Mouse (Mus musculus) cortical plate, adult 2 months (tissue): ENCODE measurements around the gene Chn2.

Experiments used
- CTCF ChIP-seq: fragments of 200-500 bp; IDR thresholded peaks from 2 replicates; pipeline ENCODE4 v1.5.1; 2011; ENCODE audit warnings: mild to moderate bottlenecking, control low read depth, low read length; ENCODE audit not compliant: insufficient read depth; ENCODE audit errors: extremely low read depth
- POLR2A ChIP-seq: fragments of 200-500 bp; IDR thresholded peaks from 2 replicates; pipeline ENCODE4 v1.6.1; 2011; ENCODE audit warnings: mild to moderate bottlenecking, low read length, control low read depth; ENCODE audit not compliant: insufficient read depth; ENCODE audit errors: extremely low read depth

DNA sequence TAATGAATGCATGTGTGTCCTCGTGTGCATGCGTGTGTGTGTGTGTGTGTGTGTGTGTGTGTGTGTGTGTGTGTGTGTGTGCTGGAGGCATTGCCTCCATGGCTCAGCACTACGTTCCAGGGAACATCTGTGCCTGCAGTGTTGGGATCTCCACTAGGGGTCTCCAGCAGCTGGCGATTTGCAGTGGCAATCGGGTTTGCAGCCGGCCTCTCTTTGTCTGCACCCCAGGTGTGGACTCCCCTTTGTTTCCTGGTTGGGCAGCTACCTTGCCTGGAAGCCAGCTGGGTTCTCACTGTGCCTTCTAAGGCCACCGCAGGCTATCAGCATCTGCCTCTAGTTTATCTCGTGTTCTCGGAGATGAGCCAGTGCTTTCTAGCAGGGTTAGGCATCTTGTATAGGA is 4.9 kb upstream of the Chn2 start:
- TF ChIP-seq POLR2A: no peak
- TF ChIP-seq CTCF: peak; percentile 78
